Mouse (Mus musculus) ES-E14 (cell line): ENCODE measurements around the gene Cfap97d2. TPM values are rescaled to one million over a fixed set of nuclear protein-coding genes. Genes with fewer than 3 reads are reported as not detected.

ENCODE experiments used
- DNase-seq: peaks from one replicate; pipeline ENCODE4 v3.0.0-alpha.2; 2013; ENCODE audit warnings: low read depth, low spot score
- H3K27ac ChIP-seq: 2 replicates; pipeline ENCODE4 v1.5.1; 2012; ENCODE audit warnings: low read depth, mild to moderate bottlenecking, low read length, moderate library complexity, mixed read lengths; ENCODE audit not compliant: poor library complexity, insufficient read depth, severe bottlenecking
- H3K36me3 ChIP-seq: 2 replicates; pipeline ENCODE4 v1.6.1; 2012; ENCODE audit warnings: mild to moderate bottlenecking, low read length, moderate library complexity, mixed read lengths; ENCODE audit not compliant: control insufficient read depth, poor library complexity, insufficient read depth, severe bottlenecking
- H3K4me1 ChIP-seq, 2 experiments: fragments of 150-350 bp in 1 of 2; sonication (generic) in 1 of 2; 2 replicates each; pipeline ENCODE4 v1.6.1; 2012; ENCODE audit warnings: low read length in 2 of 2, mild to moderate bottlenecking in 1 of 2, mixed read lengths in 1 of 2; ENCODE audit not compliant: control insufficient read depth in 2 of 2, insufficient read depth in 2 of 2, poor library complexity in 1 of 2
- H3K4me3 ChIP-seq, 2 experiments: fragments of 150-350 bp in 1 of 2; sonication (generic) in 1 of 2; 2 replicates each; pipeline ENCODE4 v1.5.1; 2012; ENCODE audit warnings: low read length in 2 of 2, low read depth in 1 of 2, mild to moderate bottlenecking in 1 of 2, mixed read lengths in 1 of 2; ENCODE audit not compliant: insufficient read depth in 1 of 2, poor library complexity in 1 of 2, severe bottlenecking in 1 of 2
- H3K9ac ChIP-seq: 2 replicates; pipeline ENCODE4 v1.6.1; 2012; ENCODE audit warnings: low read depth, mild to moderate bottlenecking, low read length, mixed read lengths; ENCODE audit not compliant: poor library complexity, insufficient read depth, severe bottlenecking
- H3K9me3 ChIP-seq: fragments of 150-350 bp; sonication (generic); 2 replicates; pipeline ENCODE4 v1.6.1; 2012; ENCODE audit warnings: low read depth, mild to moderate bottlenecking, low read length; ENCODE audit not compliant: control insufficient read depth, insufficient read depth
- CHD2 ChIP-seq: IDR thresholded peaks from 2 replicates; pipeline ENCODE4 v1.6.1; 2014; ENCODE audit warnings: mild to moderate bottlenecking, low read depth, low read length, inconsistent platforms
- HCFC1 ChIP-seq: IDR thresholded peaks from 2 replicates; pipeline ENCODE4 v1.6.1; 2012; ENCODE audit warnings: low read length, inconsistent platforms, borderline replicate concordance; ENCODE audit not compliant: insufficient read depth
- MAFK ChIP-seq: IDR thresholded peaks from 2 replicates; pipeline ENCODE4 v1.6.1; 2014; ENCODE audit warnings: mild to moderate bottlenecking, low read depth, low read length, inconsistent platforms; ENCODE audit not compliant: insufficient read depth
- ZC3H11A ChIP-seq: IDR thresholded peaks from 2 replicates; pipeline ENCODE4 v1.6.1; 2012; ENCODE audit warnings: low read depth, mild to moderate bottlenecking, inconsistent platforms, low read length, borderline replicate concordance
- ZNF384 ChIP-seq: IDR thresholded peaks from 2 replicates; pipeline ENCODE4 v1.6.1; 2012; ENCODE audit warnings: low read depth, low read length, inconsistent platforms
- in situ Hi-C, 2 experiments: fragments of 600-800 bp; cut with MboI; formaldehyde crosslinking; loops; one replicate each; pipeline ENCODE4 v1.15.1; 2025; ENCODE audit warnings: low sequenced_read_pairs in 2 of 2, inconsistent platforms in 1 of 2; ENCODE audit not compliant: unreplicated experiment in 2 of 2
- total RNA-seq: library from RNA; depleted of rRNA; stranded (reverse); fragments of 300-350 nt; gene quantifications from 2 replicates; pipeline ENCODE4 v1.2.3, GENCODE M21; 2012

Gene Cfap97d2
- total RNA-seq, 1 experiment: not detected

GRCm38 (mm10) chr8:13678182-13678581 is 27.5 kb upstream of the Cfap97d2 start:
- Histone ChIP-seq H3K4me3 (peak overlapping the region in 1 of 2 experiments; percentile 70; a peak in 2 of 4 replicates), H3K9me3 (no peaks in the 10 kb centered on the region), H3K9ac (no peak overlapping the region; the same call in 1 of the 2 replicates), H3K27ac (no peak overlapping the region), H3K36me3 (no peaks in the 10 kb centered on the region), H3K4me1 (no peaks in the 10 kb centered on the region; a peak in 1 of 4 replicates)
- in situ Hi-C loops: no loop called here
- no peak for DNase-seq
- TF ChIP-seq CHD2 (no peak), ZNF384 (no peak), ZC3H11A (no peak), HCFC1 (no peak), MAFK (no peak)

- TF ChIP-seq MAFK: no peak
- no peak for TF ChIP-seq HCFC1
- no peak for TF ChIP-seq ZNF384
- no peak for TF ChIP-seq CHD2
- TF ChIP-seq ZC3H11A: no peak
- Histone ChIP-seq H3K4me1 (no peaks in the 10 kb centered on the region), H3K9me3 (no peaks in the 10 kb centered on the region), H3K36me3 (no peaks in the 10 kb centered on the region), H3K27ac (no peak overlapping the region), H3K4me3 (no peak overlapping the region), H3K9ac (no peak overlapping the region)
- in situ Hi-C loops: no loop called here
- no peak for DNase-seq
These were observed 21.6 kb upstream of the Cfap97d2 start for GRCm38 (mm10) chr8:13684131-13684530.

DNA sequence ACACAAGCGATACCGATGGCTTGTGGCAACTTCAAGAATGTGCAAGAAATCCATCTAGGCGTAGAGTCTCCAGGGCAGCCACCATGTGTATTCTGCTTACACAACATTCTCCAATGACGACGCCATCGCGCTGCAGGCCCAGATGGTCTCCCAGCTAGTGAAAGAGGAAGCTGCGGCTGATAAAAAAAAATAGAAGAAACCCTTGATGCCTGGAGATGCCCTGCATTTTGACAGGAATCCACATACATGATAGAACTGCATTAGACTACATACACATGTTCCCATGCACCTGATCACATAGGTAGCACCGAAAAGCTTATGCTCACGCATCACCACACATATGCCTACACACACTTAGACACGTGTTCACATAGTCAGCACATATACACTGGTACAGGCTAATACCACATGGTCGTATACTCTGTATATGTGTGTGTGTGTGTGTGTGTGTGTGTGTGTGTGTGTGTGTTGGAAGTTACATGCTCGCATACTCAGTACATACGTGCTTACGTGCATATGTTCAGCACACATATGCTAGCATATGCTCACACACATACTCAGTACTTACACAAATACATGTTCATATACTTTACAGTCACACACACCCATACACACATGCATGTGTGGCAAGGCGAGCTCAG is 19.9 kb upstream of the Cfap97d2 start:
- H3K9ac ChIP-seq: no peak overlapping the region
- no peaks in the 10 kb centered on the region for H3K9me3 ChIP-seq
- no peak overlapping the region for H3K4me3 ChIP-seq
- in situ Hi-C loops: no loop called here
- DNase-seq: no peak
- H3K27ac ChIP-seq: no peak overlapping the region
- H3K4me1 ChIP-seq: no peaks in the 10 kb centered on the region
- no peak for TF ChIP-seq MAFK
- TF ChIP-seq ZNF384: no peak
- TF ChIP-seq ZC3H11A: no peak
- TF ChIP-seq CHD2: no peak
- no peak for TF ChIP-seq HCFC1
- H3K36me3 ChIP-seq: no peaks in the 10 kb centered on the region

DNA sequence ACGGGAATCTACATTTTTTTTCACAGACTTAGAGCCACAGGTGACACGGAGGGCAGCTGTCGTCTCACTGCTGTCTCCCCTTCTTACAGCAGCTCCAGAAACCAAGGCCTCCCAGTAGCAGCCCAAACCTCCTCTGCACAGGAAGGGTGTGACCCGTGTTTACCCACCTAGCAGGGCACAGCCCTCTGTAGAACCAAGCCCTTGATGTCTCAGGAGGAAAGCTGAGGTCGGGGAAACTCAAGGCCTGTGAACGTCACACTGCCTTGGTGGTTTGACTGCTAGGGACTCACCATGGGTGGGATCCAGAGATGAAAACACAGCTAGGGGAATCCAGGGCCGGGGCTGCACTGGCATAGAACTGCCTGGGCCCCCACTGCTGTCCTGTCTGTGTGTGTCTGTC is 19.3 kb upstream of the Cfap97d2 start:
- Histone ChIP-seq H3K9ac (no peak overlapping the region), H3K9me3 (no peaks in the 10 kb centered on the region), H3K27ac (no peak overlapping the region), H3K4me3 (no peak overlapping the region), H3K4me1 (no peaks in the 10 kb centered on the region), H3K36me3 (no peaks in the 10 kb centered on the region)
- TF ChIP-seq ZNF384 (no peak), MAFK (no peak), ZC3H11A (no peak), CHD2 (no peak), HCFC1 (no peak)
- DNase-seq: no peak
- in situ Hi-C loops: no loop called here

GRCm38 (mm10) chr8:13687101-13687717 is 18.5 kb upstream of the Cfap97d2 start:
- TF ChIP-seq ZNF384 (no peak), HCFC1 (no peak), MAFK (no peak), CHD2 (no peak), ZC3H11A (no peak)
- Histone ChIP-seq H3K4me3 (no peak overlapping the region), H3K27ac (no peak overlapping the region), H3K36me3 (no peaks in the 10 kb centered on the region), H3K4me1 (no peaks in the 10 kb centered on the region), H3K9me3 (no peaks in the 10 kb centered on the region), H3K9ac (no peak overlapping the region)
- in situ Hi-C loops: no loop called here
- no peak for DNase-seq
